Mouse (Mus musculus) liver, embryonic 13.5 days (tissue): ENCODE data around the gene Repin1. TPM values are rescaled to one million over a fixed set of nuclear protein-coding genes. Genes with fewer than 3 reads are reported as not detected.
"Not testable (repeated sequence)": the region's sequence is repeated elsewhere in the genome, so short reads cannot be mapped to it uniquely, and the experiment has no call there.

ENCODE experiments used
- ATAC-seq: fragments of 200-750 bp; cut with Nextera tagmentation; 2 replicates; pipeline ENCODE4 v1.8.0; 2017; ENCODE audit warnings: low read depth, mild to moderate bottlenecking, moderate number of reproducible peaks, moderate library complexity
- DNase-seq: peaks from one replicate; pipeline ENCODE4 v3.0.0; 2022
- H3K27ac ChIP-seq: fragments of 300-500 bp; sonication (generic); 2 replicates; pipeline ENCODE4 v1.5.1; 2015; ENCODE audit warnings: moderate library complexity, mild to moderate bottlenecking, inconsistent platforms
- H3K27me3 ChIP-seq: fragments of 300-500 bp; sonication (generic); 2 replicates; pipeline ENCODE4 v1.6.1; 2015; ENCODE audit warnings: mild to moderate bottlenecking, inconsistent platforms
- H3K36me3 ChIP-seq: fragments of 300-500 bp; sonication (generic); 2 replicates; pipeline ENCODE4 v1.6.1; 2015; ENCODE audit warnings: mild to moderate bottlenecking, inconsistent platforms
- H3K4me1 ChIP-seq: fragments of 300-500 bp; sonication (generic); replicated peaks from 2 replicates; pipeline ENCODE4 v1.6.1; 2015; ENCODE audit warnings: inconsistent platforms
- H3K4me2 ChIP-seq: fragments of 300-500 bp; sonication (generic); 2 replicates; pipeline ENCODE4 v1.6.1; 2015; ENCODE audit warnings: inconsistent platforms, mild to moderate bottlenecking, moderate library complexity
- H3K4me3 ChIP-seq: fragments of 300-500 bp; sonication (generic); replicated peaks from 2 replicates; pipeline ENCODE4 v1.5.1; 2015; ENCODE audit warnings: mild to moderate bottlenecking, inconsistent platforms
- H3K9ac ChIP-seq: fragments of 300-500 bp; sonication (generic); 2 replicates; pipeline ENCODE4 v1.6.1; 2015; ENCODE audit warnings: mild to moderate bottlenecking, inconsistent platforms
- H3K9me3 ChIP-seq: fragments of 300-500 bp; sonication (generic); replicated peaks from 2 replicates; pipeline ENCODE4 v1.6.1; 2016; ENCODE audit warnings: inconsistent platforms
- WGBS: fragments of 180-500 bp; shearing (Covaris S2); methylation state at CpG from one replicate; pipeline ENCODE4 v1.1.7; 2015; ENCODE audit not compliant: insufficient replicate concordance; 5-methylcytosine and 5-hydroxymethylcytosine counted together
- polyA plus RNA-seq: library from polyadenylated mRNA; unstranded; fragments of >200 nt; fragmentation: Nextera tagmentation; extraction: Ambion mirVana; gene quantifications from 2 replicates; pipeline ENCODE4 v1.2.1, GENCODE M21; 2015

Gene Repin1
- polyA plus RNA-seq, 1 experiment from 2014 or later: 8.1 TPM

GRCm38 (mm10) chr6:48602080-48602741, 8.5 kb downstream of the Repin1 start:
- ATAC-seq (peak; percentile 65), DNase-seq (peak; percentile 20)
- 2% methylated on average over 28 of the region's 28 CpGs for WGBS
- Histone ChIP-seq H3K4me3 (peak overlapping the region; percentile 72), H3K36me3 (peaks cover 30% of the 10 kb centered on the region), H3K9ac (peak overlapping the region; percentile 72), H3K27ac (peak overlapping the region; percentile 75), H3K9me3 (peaks cover 1% of the 10 kb centered on the region; the same call in 1 of the 2 replicates), H3K4me2 (peak overlapping the region; percentile 95), H3K27me3 (no peaks in the 10 kb centered on the region), H3K4me1 (peaks cover 45% of the 10 kb centered on the region)

DNA sequence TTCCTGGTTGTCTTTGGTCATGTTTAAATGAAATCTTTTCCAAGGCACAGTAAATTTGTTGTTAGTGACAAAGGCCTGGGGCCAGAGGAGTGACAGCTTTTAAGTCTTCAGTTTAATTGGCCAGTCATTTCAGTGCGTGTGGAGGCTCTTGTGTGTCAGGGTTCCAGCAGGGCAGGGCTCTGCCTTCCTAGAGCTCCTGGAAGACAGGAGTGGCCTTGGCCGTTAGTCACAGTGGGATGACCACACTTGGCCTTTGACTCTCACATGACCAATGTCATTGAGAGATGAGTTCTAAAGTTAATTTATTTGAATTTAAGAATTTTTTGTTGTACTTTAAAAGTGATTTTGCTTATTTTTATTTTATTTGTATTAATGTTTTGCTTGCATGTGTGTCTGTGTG, 14.4 kb downstream of the Repin1 start:
- Histone ChIP-seq H3K36me3 (no peaks in the 10 kb centered on the region), H3K4me3 (no peak overlapping the region), H3K27ac (no peak overlapping the region), H3K9ac (no peak overlapping the region), H3K4me2 (no peak overlapping the region), H3K27me3 (no peaks in the 10 kb centered on the region), H3K4me1 (peaks cover 10% of the 10 kb centered on the region), H3K9me3 (no peaks in the 10 kb centered on the region)
- DNase-seq (no peak), ATAC-seq (no peak)
- WGBS: 79% methylated on average over 2 of the region's 2 CpGs

DNA sequence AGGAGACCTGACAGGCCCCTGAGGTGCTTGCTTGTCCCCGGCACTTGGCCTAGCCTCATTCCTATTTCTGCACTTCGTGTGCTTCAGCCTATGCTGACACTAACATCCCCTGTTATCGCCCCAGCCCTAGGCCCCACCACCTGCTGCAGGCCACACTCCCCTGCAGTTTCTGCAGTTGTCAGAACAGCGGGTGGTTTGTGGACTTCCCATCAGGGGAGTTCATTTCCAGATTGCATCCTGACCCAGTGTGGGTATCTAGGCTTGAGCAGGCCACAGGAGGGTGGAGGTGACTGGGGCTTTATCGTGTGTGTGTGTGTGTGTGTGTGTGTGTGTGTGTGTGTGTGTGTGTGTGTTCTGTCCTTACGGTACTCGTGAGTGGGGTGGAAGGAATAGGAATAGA, 15.8 kb downstream of the Repin1 start:
- Histone ChIP-seq H3K9me3 (no peaks in the 10 kb centered on the region), H3K4me2 (no peak overlapping the region), H3K27me3 (no peaks in the 10 kb centered on the region), H3K36me3 (peaks cover 3% of the 10 kb centered on the region; the same call in 1 of the 2 replicates), H3K27ac (no peak overlapping the region), H3K4me3 (no peak overlapping the region), H3K9ac (no peak overlapping the region), H3K4me1 (peaks cover 8% of the 10 kb centered on the region)
- 44% methylated on average over 7 of the region's 7 CpGs for WGBS
- ATAC-seq (peak; percentile 53), DNase-seq (no peak)

DNA sequence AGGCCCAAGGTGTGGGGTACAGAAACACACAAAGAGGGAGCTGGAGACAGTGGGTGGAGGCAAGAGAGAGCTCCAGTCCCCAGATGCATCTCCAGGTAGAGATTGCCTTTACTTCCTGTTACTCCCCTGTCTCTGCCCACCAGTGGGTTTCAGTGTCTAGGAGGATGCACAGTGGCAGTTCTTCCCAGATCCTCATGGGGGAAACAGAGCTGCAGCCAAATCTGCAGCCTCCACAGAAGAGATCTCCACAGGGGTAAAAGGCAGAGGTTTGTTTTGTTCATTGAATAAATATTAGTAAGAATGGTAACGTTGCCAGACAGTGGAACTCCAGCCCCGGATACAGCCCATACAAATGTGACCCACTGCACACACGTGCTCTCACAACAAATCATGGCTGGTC, 17.0 kb downstream of the Repin1 start:
- DNase-seq: no peak
- 64% methylated on average over 3 of the region's 3 CpGs for WGBS
- no peaks in the 10 kb centered on the region for H3K9me3 ChIP-seq
- H3K4me1 ChIP-seq: peaks cover 8% of the 10 kb centered on the region
- no peak overlapping the region for H3K27ac ChIP-seq
- peaks cover 3% of the 10 kb centered on the region; the same call in 1 of the 2 replicates for H3K36me3 ChIP-seq
- H3K27me3 ChIP-seq: no peaks in the 10 kb centered on the region
- H3K4me3 ChIP-seq: no peak overlapping the region
- H3K4me2 ChIP-seq: no peak overlapping the region
- no peak for ATAC-seq
- no peak overlapping the region for H3K9ac ChIP-seq

DNA sequence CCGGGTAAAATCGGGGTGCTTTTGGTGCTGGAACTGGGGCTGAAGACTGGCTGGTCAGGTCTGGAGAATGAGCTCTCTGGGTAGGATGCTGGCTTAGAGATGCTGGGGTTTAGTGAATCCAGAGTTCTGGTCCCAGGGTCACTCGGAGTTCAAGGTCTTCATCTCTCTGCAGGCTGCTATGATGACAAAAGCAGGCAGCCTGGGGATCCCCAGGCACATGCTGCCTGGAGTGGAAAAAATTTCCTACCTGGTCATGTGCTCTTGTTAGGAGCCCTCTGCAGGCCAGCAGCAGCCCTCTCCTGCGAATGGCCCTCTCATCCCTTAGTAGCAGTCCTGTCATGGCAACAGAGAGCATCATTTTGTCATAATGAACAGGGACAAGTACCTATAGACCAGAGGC, 19.8 kb downstream of the Repin1 start:
- DNase-seq: no peak
- WGBS: 64% methylated on average over 4 of the region's 4 CpGs
- peaks cover 8% of the 10 kb centered on the region for H3K4me1 ChIP-seq
- H3K27me3 ChIP-seq: no peaks in the 10 kb centered on the region
- ATAC-seq: no peak
- no peaks in the 10 kb centered on the region for H3K9me3 ChIP-seq
- H3K9ac ChIP-seq: no peak overlapping the region
- H3K4me3 ChIP-seq: no peak overlapping the region
- H3K4me2 ChIP-seq: no peak overlapping the region
- no peak overlapping the region for H3K27ac ChIP-seq
- H3K36me3 ChIP-seq: peaks cover 3% of the 10 kb centered on the region; the same call in 1 of the 2 replicates

DNA sequence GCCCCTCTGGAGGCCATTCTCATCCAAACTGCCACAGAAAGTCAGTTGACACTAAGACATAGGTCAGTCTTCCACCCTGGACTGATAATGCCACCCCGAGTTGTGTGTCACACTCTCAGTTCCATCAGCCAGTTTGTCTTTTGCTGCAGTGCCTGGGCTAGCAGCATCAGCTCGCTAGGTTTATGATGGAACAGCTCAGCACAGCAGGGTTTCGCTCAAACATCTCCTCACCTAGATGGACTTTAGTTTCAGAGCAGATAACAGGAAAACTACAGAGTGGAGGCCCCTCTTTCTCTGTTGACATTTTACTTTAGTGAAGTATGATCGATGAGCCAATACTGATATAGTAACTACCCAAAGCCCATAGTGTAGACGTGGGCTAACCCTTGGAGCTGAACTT, 21.1 kb downstream of the Repin1 start:
- no peaks in the 10 kb centered on the region for H3K27me3 ChIP-seq
- 63% methylated on average over 5 of the region's 5 CpGs for WGBS
- peak; percentile 43; the same call in 1 of the 2 replicates for ATAC-seq
- no peak overlapping the region for H3K9ac ChIP-seq
- no peak overlapping the region for H3K27ac ChIP-seq
- H3K4me1 ChIP-seq: no peaks in the 10 kb centered on the region
- DNase-seq: no peak
- no peak overlapping the region for H3K4me2 ChIP-seq
- no peaks in the 10 kb centered on the region for H3K9me3 ChIP-seq
- peaks cover 12% of the 10 kb centered on the region for H3K36me3 ChIP-seq
- H3K4me3 ChIP-seq: no peak overlapping the region

- Histone ChIP-seq H3K4me3 (no peak overlapping the region), H3K4me2 (no peak overlapping the region), H3K4me1 (no peaks in the 10 kb centered on the region), H3K27ac (no peak overlapping the region), H3K27me3 (no peaks in the 10 kb centered on the region), H3K9ac (no peak overlapping the region), H3K36me3 (peaks cover 16% of the 10 kb centered on the region), H3K9me3 (no peaks in the 10 kb centered on the region)
- ATAC-seq (no peak), DNase-seq (no peak)
- WGBS: 87% methylated on average over 30 of the region's 30 CpGs
Observed at GRCm38 (mm10) chr6:48620031-48620430, 26.3 kb downstream of the Repin1 start.

- not testable (repeated sequence) for H3K4me3 ChIP-seq, DNase-seq, H3K4me1 ChIP-seq, ATAC-seq, H3K9me3 ChIP-seq, H3K27ac ChIP-seq, H3K9ac ChIP-seq, H3K4me2 ChIP-seq
- Histone ChIP-seq H3K27me3 (peaks cover 18% of the 10 kb centered on the region), H3K36me3 (peaks cover 16% of the 10 kb centered on the region)
- 67% methylated on average over 8 of the region's 8 CpGs for WGBS
Observed at GRCm38 (mm10) chr6:48622186-48622843, 28.6 kb downstream of the Repin1 start.

DNA sequence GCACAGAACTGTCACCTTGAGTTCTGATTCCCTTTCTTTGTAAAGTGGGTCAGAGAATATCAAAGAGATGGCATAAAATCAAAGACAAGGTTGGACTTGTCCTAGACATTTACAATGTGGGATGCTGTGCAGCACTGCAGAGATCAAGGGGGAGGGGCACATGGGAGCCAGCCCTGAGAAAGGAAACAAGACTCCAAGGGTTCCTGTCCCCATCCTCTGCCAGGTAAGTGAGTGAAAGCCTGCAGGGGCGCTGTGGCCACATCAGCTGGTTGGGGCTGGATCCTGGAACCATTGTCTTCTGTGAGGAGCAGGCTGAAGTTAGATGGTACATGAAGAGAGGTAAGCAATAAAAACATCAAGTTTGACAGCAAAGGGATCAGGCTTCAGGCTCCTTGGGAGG, 29.8 kb downstream of the Repin1 start:
- DNase-seq: no peak
- no peak overlapping the region for H3K27ac ChIP-seq
- 47% methylated on average over 1 of the region's 1 CpGs for WGBS
- H3K36me3 ChIP-seq: peaks cover 16% of the 10 kb centered on the region
- peaks cover 30% of the 10 kb centered on the region for H3K27me3 ChIP-seq
- no peak overlapping the region for H3K9ac ChIP-seq
- no peak overlapping the region for H3K4me3 ChIP-seq
- peaks cover 8% of the 10 kb centered on the region; the same call in 1 of the 2 replicates for H3K4me1 ChIP-seq
- no peaks in the 10 kb centered on the region for H3K9me3 ChIP-seq
- no peak overlapping the region for H3K4me2 ChIP-seq
- ATAC-seq: no peak

DNA sequence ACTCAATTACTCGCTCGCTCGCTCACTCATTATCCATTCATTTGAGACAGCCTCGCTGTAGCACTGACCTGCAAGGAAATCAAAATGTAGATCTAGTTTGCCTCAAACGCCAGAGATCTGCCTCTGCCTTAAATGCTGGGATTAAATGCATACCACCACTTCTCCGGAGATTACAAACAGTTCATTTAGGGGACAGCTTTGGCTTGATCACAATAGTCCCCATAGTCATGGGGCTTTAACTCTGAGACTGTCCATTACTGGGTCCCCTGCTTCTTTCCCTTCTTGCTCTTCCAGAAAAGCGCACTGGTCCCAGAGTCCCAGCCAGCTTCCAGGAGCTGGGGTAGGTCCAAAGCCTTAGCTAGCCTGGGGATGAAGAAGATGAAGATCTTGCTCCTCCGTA, 32.8 kb downstream of the Repin1 start, which contains the start of gene AI854703:
Gene AI854703, plus strand, starts transcription at position 301 of the 400 bp plus-strand sequence.
- Histone ChIP-seq H3K27ac (no peak within 1 kb of the TSS), H3K9ac (peak within 1 kb of the TSS; percentile 41), H3K4me3 (peak within 1 kb of the TSS; percentile 49), H3K4me2 (peak within 1 kb of the TSS; percentile 70), H3K9me3 (no peaks in the 10 kb centered on the region), H3K4me1 (peaks cover 18% of the 10 kb centered on the region), H3K27me3 (peaks cover 50% of the 10 kb centered on the region), H3K36me3 (no peaks in the 10 kb centered on the region)
- WGBS: 41% methylated on average over 8 of the region's 8 CpGs
- no peak for ATAC-seq
- no peak for DNase-seq

DNA sequence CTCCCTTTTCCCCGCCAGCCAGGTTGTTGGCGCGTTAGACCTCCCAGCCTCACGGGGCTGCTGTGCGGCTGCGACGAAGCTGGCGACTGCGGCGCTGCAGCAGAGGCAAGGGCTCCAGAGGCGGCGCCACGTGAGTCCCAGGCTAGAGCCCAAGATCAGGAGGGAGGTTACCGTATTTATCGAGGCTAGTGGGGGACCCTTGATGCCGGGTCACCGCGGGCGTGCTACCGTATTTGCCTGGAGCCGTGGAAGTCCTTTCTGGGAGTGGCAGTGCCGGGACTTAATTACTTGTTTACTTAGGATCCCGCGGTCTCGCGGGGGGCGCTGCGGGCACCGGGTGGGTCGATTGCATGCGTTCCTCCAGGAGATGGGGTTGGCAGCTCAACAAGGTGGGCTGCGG, 33.3 kb downstream of the Repin1 start:
- H3K4me1 ChIP-seq: peaks cover 18% of the 10 kb centered on the region
- DNase-seq: no peak
- H3K27ac ChIP-seq: no peak overlapping the region
- no peak for ATAC-seq
- peak overlapping the region; percentile 70 for H3K4me2 ChIP-seq
- WGBS: under 1% methylated on average over 32 of the region's 32 CpGs
- peaks cover 50% of the 10 kb centered on the region for H3K27me3 ChIP-seq
- peak overlapping the region; percentile 49 for H3K4me3 ChIP-seq
- no peaks in the 10 kb centered on the region for H3K9me3 ChIP-seq
- peak overlapping the region; percentile 41; the same call in 1 of the 2 replicates for H3K9ac ChIP-seq
- no peaks in the 10 kb centered on the region for H3K36me3 ChIP-seq
